Mouse (Mus musculus): ENCODE results near the gene Batf3. TPM values are rescaled to one million over a fixed set of nuclear protein-coding genes. Genes with fewer than 3 reads are reported as not detected.

Batf3 gene
- polyA plus RNA-seq, 1 experiment from 2014 or later = 1.6 TPM

GRCm38 (mm10) chr1:191095019-191095418 lies 2.6 kb upstream of the Batf3 start:
- Histone ChIP-seq H3K27ac (ENCODE audit: low read depth, low read length) (no peak overlapping the region), H3K36me3 (ENCODE audit: control insufficient read depth, insufficient read depth, low read length) (no peaks in the 10 kb centered on the region), H3K27me3 (replicated peaks; ENCODE audit: control insufficient read depth, insufficient read depth, low read length) (peaks cover 14% of the 10 kb centered on the region; the same call in 1 of the 2 replicates), H3K9me3 (replicated peaks; ENCODE audit: control insufficient read depth, low read length) (no peaks in the 10 kb centered on the region), H3K9ac (ENCODE audit: low read length) (no peak overlapping the region), H3K4me3 (ENCODE audit: low read depth, low read length) (no peak overlapping the region), H3K4me2 (ENCODE audit: low read length) (no peak overlapping the region), H3K4me1 (ENCODE audit: control insufficient read depth, insufficient read depth, low read length) (no peaks in the 10 kb centered on the region)
- no peak for DNase-seq (ENCODE audit: low spot score)
- ATAC-seq = no peak
- 79% methylated on average over 9 of the region's 9 CpGs for WGBS

- Histone ChIP-seq H3K4me1 (ENCODE audit: control insufficient read depth, insufficient read depth, low read length) (no peaks in the 10 kb centered on the region), H3K27me3 (replicated peaks; ENCODE audit: control insufficient read depth, insufficient read depth, low read length) (peaks cover 14% of the 10 kb centered on the region; the same call in 1 of the 2 replicates), H3K9ac (ENCODE audit: low read length) (peak overlapping the region; percentile 40; the same call in 1 of the 2 replicates), H3K27ac (ENCODE audit: low read depth, low read length) (no peak overlapping the region), H3K9me3 (replicated peaks; ENCODE audit: control insufficient read depth, low read length) (no peaks in the 10 kb centered on the region), H3K4me3 (ENCODE audit: low read depth, low read length) (peak overlapping the region; percentile 37; the same call in 1 of the 2 replicates), H3K36me3 (ENCODE audit: control insufficient read depth, insufficient read depth, low read length) (no peaks in the 10 kb centered on the region), H3K4me2 (ENCODE audit: low read length) (peak overlapping the region; percentile 76)
- DNase-seq (ENCODE audit: low spot score) = peak; percentile 16
- WGBS = 58% methylated on average over 14 of the region's 14 CpGs
- ATAC-seq = no peak
These were observed 571 bp upstream of the Batf3 start for GRCm38 (mm10) chr1:191096871-191097681.

GRCm38 (mm10) chr1:191099114-191099513 lies 1.5 kb downstream of the Batf3 start:
- 52% methylated on average over 5 of the region's 5 CpGs for WGBS
- no peak overlapping the region for H3K4me3 ChIP-seq (ENCODE audit: low read depth, low read length)
- ATAC-seq (no peak), DNase-seq (ENCODE audit: low spot score) (no peak)
- H3K27me3 ChIP-seq (replicated peaks; ENCODE audit: control insufficient read depth, insufficient read depth, low read length) = peaks cover 14% of the 10 kb centered on the region; the same call in 1 of the 2 replicates
- H3K27ac ChIP-seq (ENCODE audit: low read depth, low read length) = no peak overlapping the region
- no peaks in the 10 kb centered on the region for H3K9me3 ChIP-seq (replicated peaks; ENCODE audit: control insufficient read depth, low read length)
- H3K4me1 ChIP-seq (ENCODE audit: control insufficient read depth, insufficient read depth, low read length) = no peaks in the 10 kb centered on the region
- no peak overlapping the region for H3K9ac ChIP-seq (ENCODE audit: low read length)
- no peaks in the 10 kb centered on the region for H3K36me3 ChIP-seq (ENCODE audit: control insufficient read depth, insufficient read depth, low read length)
- no peak overlapping the region for H3K4me2 ChIP-seq (ENCODE audit: low read length)

- no peak for ATAC-seq
- Histone ChIP-seq H3K4me3 (ENCODE audit: low read depth, low read length) (no peak overlapping the region), H3K4me1 (ENCODE audit: control insufficient read depth, insufficient read depth, low read length) (no peaks in the 10 kb centered on the region), H3K36me3 (ENCODE audit: control insufficient read depth, insufficient read depth, low read length) (no peaks in the 10 kb centered on the region), H3K4me2 (ENCODE audit: low read length) (no peak overlapping the region), H3K27ac (ENCODE audit: low read depth, low read length) (no peak overlapping the region), H3K27me3 (replicated peaks; ENCODE audit: control insufficient read depth, insufficient read depth, low read length) (peaks cover 14% of the 10 kb centered on the region; the same call in 1 of the 2 replicates), H3K9ac (ENCODE audit: low read length) (no peak overlapping the region), H3K9me3 (replicated peaks; ENCODE audit: control insufficient read depth, low read length) (no peaks in the 10 kb centered on the region)
- DNase-seq (ENCODE audit: low spot score) = no peak
- 78% methylated on average over 5 of the region's 5 CpGs for WGBS
These were observed 2.2 kb downstream of the Batf3 start for GRCm38 (mm10) chr1:191099772-191100291.

GRCm38 (mm10) chr1:191102730-191103370 lies 5.2 kb downstream of the Batf3 start:
- H3K9me3 ChIP-seq (replicated peaks; ENCODE audit: control insufficient read depth, low read length) = no peaks in the 10 kb centered on the region
- ATAC-seq = no peak
- no peak overlapping the region for H3K9ac ChIP-seq (ENCODE audit: low read length)
- DNase-seq (ENCODE audit: low spot score) = no peak
- no peak overlapping the region for H3K27ac ChIP-seq (ENCODE audit: low read depth, low read length)
- WGBS = 89% methylated on average over 15 of the region's 15 CpGs
- H3K36me3 ChIP-seq (ENCODE audit: control insufficient read depth, insufficient read depth, low read length) = no peaks in the 10 kb centered on the region
- no peak overlapping the region for H3K4me3 ChIP-seq (ENCODE audit: low read depth, low read length)
- no peaks in the 10 kb centered on the region for H3K4me1 ChIP-seq (ENCODE audit: control insufficient read depth, insufficient read depth, low read length)
- no peak overlapping the region for H3K4me2 ChIP-seq (ENCODE audit: low read length)
- H3K27me3 ChIP-seq (replicated peaks; ENCODE audit: control insufficient read depth, insufficient read depth, low read length) = peaks cover 14% of the 10 kb centered on the region; the same call in 1 of the 2 replicates

- H3K27me3 ChIP-seq (replicated peaks; ENCODE audit: control insufficient read depth, insufficient read depth, low read length) = no peaks in the 10 kb centered on the region
- no peaks in the 10 kb centered on the region for H3K9me3 ChIP-seq (replicated peaks; ENCODE audit: control insufficient read depth, low read length)
- ATAC-seq (no peak), DNase-seq (ENCODE audit: low spot score) (no peak)
- WGBS = 86% methylated on average over 9 of the region's 9 CpGs
- H3K9ac ChIP-seq (ENCODE audit: low read length) = no peak overlapping the region
- H3K27ac ChIP-seq (ENCODE audit: low read depth, low read length) = no peak overlapping the region
- no peak overlapping the region for H3K4me2 ChIP-seq (ENCODE audit: low read length)
- H3K4me3 ChIP-seq (ENCODE audit: low read depth, low read length) = no peak overlapping the region
- H3K4me1 ChIP-seq (ENCODE audit: control insufficient read depth, insufficient read depth, low read length) = no peaks in the 10 kb centered on the region
- no peaks in the 10 kb centered on the region for H3K36me3 ChIP-seq (ENCODE audit: control insufficient read depth, insufficient read depth, low read length)
These were observed 7.6 kb downstream of the Batf3 start for GRCm38 (mm10) chr1:191105246-191105645.

- no peak overlapping the region for H3K27ac ChIP-seq (ENCODE audit: low read depth, low read length)
- H3K4me2 ChIP-seq (ENCODE audit: low read length) = no peak overlapping the region
- 69% methylated on average over 10 of the region's 10 CpGs for WGBS
- no peak overlapping the region for H3K4me3 ChIP-seq (ENCODE audit: low read depth, low read length)
- no peaks in the 10 kb centered on the region for H3K9me3 ChIP-seq (replicated peaks; ENCODE audit: control insufficient read depth, low read length)
- no peaks in the 10 kb centered on the region for H3K36me3 ChIP-seq (ENCODE audit: control insufficient read depth, insufficient read depth, low read length)
- DNase-seq (ENCODE audit: low spot score) = no peak
- H3K4me1 ChIP-seq (ENCODE audit: control insufficient read depth, insufficient read depth, low read length) = no peaks in the 10 kb centered on the region
- H3K27me3 ChIP-seq (replicated peaks; ENCODE audit: control insufficient read depth, insufficient read depth, low read length) = no peaks in the 10 kb centered on the region
- no peak for ATAC-seq
- H3K9ac ChIP-seq (ENCODE audit: low read length) = no peak overlapping the region
These were observed 9.7 kb downstream of the Batf3 start for GRCm38 (mm10) chr1:191107306-191107705.

- WGBS = 93% methylated on average over 9 of the region's 9 CpGs
These were observed 12.3 kb downstream of the Batf3 start for GRCm38 (mm10) chr1:191109907-191110306.

GRCm38 (mm10) chr1:191111146-191111545 lies 13.5 kb downstream of the Batf3 start:
- Histone ChIP-seq H3K4me3 (ENCODE audit: low read depth, low read length) (no peak overlapping the region), H3K9ac (ENCODE audit: low read length) (no peak overlapping the region), H3K4me2 (ENCODE audit: low read length) (no peak overlapping the region), H3K9me3 (replicated peaks; ENCODE audit: control insufficient read depth, low read length) (no peaks in the 10 kb centered on the region), H3K4me1 (ENCODE audit: control insufficient read depth, insufficient read depth, low read length) (no peaks in the 10 kb centered on the region), H3K27me3 (replicated peaks; ENCODE audit: control insufficient read depth, insufficient read depth, low read length) (no peaks in the 10 kb centered on the region), H3K27ac (ENCODE audit: low read depth, low read length) (no peak overlapping the region), H3K36me3 (ENCODE audit: control insufficient read depth, insufficient read depth, low read length) (no peaks in the 10 kb centered on the region)
- WGBS = 68% methylated on average over 8 of the region's 8 CpGs
- ATAC-seq = no peak
- DNase-seq (ENCODE audit: low spot score) = no peak

More at GRCm38 (mm10) chr1:191109907-191110306, 12.3 kb downstream of the Batf3 start:
- Histone ChIP-seq H3K36me3 (ENCODE audit: control insufficient read depth, insufficient read depth, low read length) (no peaks in the 10 kb centered on the region), H3K4me3 (ENCODE audit: low read depth, low read length) (no peak overlapping the region), H3K4me1 (ENCODE audit: control insufficient read depth, insufficient read depth, low read length) (no peaks in the 10 kb centered on the region), H3K9ac (ENCODE audit: low read length) (no peak overlapping the region), H3K4me2 (ENCODE audit: low read length) (no peak overlapping the region), H3K27ac (ENCODE audit: low read depth, low read length) (no peak overlapping the region), H3K9me3 (replicated peaks; ENCODE audit: control insufficient read depth, low read length) (no peaks in the 10 kb centered on the region), H3K27me3 (replicated peaks; ENCODE audit: control insufficient read depth, insufficient read depth, low read length) (no peaks in the 10 kb centered on the region)
- DNase-seq (ENCODE audit: low spot score) (no peak), ATAC-seq (no peak)

All from forebrain, embryonic 14.5 days (tissue).